Mouse (Mus musculus): ENCODE measurements around the gene Ehmt2.
"Not testable (repeated sequence)": the region's sequence is repeated elsewhere in the genome, so short reads cannot be mapped to it uniquely, and the experiment has no call there.

Ehmt2 gene

DNA sequence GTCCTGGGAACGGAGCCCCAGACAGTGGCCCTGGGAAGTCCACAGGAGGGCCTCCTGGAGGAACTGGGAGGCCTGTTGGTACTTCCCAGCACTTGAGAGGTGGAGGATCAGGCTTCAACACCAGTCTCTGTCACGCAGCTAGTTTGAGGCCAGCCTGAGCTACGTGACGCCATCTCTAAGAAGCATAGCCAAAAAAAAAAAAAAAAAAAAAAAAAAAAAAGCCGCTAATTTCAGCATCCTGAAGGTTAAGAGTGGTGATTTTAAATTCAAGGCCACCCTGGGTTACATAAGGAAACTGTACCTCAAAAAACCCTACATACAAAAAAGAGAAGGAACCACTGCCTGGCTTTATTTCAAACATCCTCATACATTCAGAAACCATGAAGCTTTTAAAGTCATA, 26.0 kb downstream of the Ehmt2 start:
- no peak for DNase-seq (ENCODE audit: low spot score in 2 of 2)

GRCm38 (mm10) chr17:34927306-34928019, 29.2 kb downstream of the Ehmt2 start:
- DNase-seq (ENCODE audit: low spot score in 2 of 2), result no peak

GRCm38 (mm10) chr17:34928841-34929240, 30.6 kb downstream of the Ehmt2 start:
- no peak for DNase-seq (ENCODE audit: low spot score in 2 of 2)

- DNase-seq (ENCODE audit: low spot score in 2 of 2), result peak; percentile 99
These were observed 32.9 kb downstream of the Ehmt2 start, which contains the start of gene Neu1 for GRCm38 (mm10) chr17:34931061-34931734. Gene Neu1, plus strand, starts transcription at chr17:34931253.

- DNase-seq (ENCODE audit: low spot score in 2 of 2), result no peak
These were observed 33.4 kb downstream of the Ehmt2 start for GRCm38 (mm10) chr17:34931735-34932098.

DNA sequence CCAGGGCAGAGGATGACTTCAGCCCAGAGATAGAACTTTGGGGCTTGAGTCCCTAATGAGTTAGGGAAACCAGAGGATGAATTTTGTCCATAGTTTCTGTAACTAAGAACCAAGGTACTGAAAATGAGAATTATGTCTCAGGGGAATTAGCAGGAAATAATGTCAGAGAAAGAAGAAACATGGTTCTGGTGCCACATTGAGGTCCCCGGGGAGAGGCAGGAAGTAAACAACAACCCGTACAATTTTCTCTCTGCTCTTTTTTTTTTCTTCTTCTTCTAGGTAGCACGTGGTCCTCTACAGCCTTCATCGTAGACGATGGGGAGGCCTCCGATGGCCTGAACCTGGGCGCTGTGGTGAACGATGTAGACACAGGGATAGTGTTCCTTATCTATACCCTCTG, 34.0 kb downstream of the Ehmt2 start:
- no peak for DNase-seq (ENCODE audit: low spot score in 2 of 2)

- DNase-seq (ENCODE audit: low spot score in 2 of 2), result no peak
These were observed 35.8 kb downstream of the Ehmt2 start for GRCm38 (mm10) chr17:34934031-34934430.

- DNase-seq (ENCODE audit: low spot score in 2 of 2), result peak; percentile 35 to 60
These were observed 36.6 kb downstream of the Ehmt2 start for GRCm38 (mm10) chr17:34934830-34935229.

DNA sequence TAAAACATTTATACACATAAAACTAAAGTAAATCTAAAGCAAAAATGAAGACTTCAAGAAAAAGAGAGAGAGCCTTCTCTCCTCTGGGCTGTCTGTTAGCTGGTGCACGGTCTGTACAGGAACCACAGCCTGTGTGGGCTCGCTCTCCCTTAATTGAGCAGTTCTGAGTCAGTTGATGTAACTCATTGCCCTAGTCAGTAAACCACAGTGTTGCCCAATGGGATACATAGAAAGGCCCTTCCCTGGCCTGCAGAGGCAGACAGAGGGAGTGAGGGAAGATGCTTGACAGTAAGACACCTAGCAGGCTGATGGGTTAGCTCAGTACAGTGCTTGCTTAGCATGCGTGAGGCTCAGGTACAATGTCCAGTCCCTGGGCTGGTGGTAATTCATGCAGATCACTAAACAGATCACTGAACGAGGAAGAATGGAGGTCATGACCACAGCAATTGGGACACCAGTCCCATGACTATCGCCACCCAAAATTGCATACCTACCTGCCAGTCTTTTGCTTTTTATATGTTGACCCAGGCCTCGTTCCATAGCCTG, 39.8 kb downstream of the Ehmt2 start:
- no peak for DNase-seq (ENCODE audit: low spot score in 2 of 2)

GRCm38 (mm10) chr17:34941344-34942041, 43.2 kb downstream of the Ehmt2 start:
- peak; percentile 47 to 48 for DNase-seq (ENCODE audit: low spot score in 2 of 2)

DNA sequence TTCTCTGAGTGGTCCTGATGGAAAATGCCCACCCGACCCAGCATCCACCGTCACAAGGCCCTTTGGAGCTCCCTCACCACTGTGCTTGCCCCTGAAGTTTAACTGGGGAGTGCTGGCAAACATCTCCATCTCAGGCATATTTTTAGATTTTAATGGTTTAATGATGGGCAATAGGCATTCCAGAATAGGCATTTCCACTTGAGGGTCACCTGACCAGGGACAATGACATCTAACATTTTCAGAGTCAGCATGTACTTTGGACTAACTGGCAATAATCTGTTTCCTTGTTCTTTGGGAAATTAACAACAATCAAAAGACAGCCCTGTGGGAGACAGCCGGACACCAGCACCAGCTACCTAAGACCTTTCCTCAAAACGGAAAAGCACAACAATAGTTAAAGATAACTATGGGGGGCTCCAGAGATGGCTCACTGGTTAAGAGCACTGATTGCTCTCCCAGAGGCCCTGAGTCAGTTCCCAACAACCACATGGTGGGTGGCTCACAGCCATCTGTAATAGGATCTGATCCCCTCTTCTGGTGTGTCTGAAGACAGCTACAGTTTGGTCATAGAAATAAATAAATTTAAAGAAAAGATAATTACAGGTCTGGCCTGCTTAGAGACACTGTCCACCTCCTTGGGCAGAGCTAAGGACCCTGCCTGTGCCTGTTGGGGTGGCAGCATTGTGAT, 45.0 kb downstream of the Ehmt2 start:
- DNase-seq (ENCODE audit: low spot score in 2 of 2), result no peak

GRCm38 (mm10) chr17:34944362-34944761, 46.1 kb downstream of the Ehmt2 start:
- no peak for DNase-seq (ENCODE audit: low spot score in 2 of 2)

GRCm38 (mm10) chr17:34946486-34947140, 48.3 kb downstream of the Ehmt2 start:
- DNase-seq (ENCODE audit: low spot score in 2 of 2), result no peak

GRCm38 (mm10) chr17:34947606-34948005, 49.3 kb downstream of the Ehmt2 start:
- DNase-seq (ENCODE audit: low spot score in 2 of 2), result no peak

GRCm38 (mm10) chr17:34948721-34949552, 50.7 kb downstream of the Ehmt2 start:
- not testable (repeated sequence) for DNase-seq (ENCODE audit: low spot score in 2 of 2)

- no peak for DNase-seq (ENCODE audit: low spot score in 2 of 2)
These were observed 51.3 kb downstream of the Ehmt2 start for GRCm38 (mm10) chr17:34949553-34949969.

DNA sequence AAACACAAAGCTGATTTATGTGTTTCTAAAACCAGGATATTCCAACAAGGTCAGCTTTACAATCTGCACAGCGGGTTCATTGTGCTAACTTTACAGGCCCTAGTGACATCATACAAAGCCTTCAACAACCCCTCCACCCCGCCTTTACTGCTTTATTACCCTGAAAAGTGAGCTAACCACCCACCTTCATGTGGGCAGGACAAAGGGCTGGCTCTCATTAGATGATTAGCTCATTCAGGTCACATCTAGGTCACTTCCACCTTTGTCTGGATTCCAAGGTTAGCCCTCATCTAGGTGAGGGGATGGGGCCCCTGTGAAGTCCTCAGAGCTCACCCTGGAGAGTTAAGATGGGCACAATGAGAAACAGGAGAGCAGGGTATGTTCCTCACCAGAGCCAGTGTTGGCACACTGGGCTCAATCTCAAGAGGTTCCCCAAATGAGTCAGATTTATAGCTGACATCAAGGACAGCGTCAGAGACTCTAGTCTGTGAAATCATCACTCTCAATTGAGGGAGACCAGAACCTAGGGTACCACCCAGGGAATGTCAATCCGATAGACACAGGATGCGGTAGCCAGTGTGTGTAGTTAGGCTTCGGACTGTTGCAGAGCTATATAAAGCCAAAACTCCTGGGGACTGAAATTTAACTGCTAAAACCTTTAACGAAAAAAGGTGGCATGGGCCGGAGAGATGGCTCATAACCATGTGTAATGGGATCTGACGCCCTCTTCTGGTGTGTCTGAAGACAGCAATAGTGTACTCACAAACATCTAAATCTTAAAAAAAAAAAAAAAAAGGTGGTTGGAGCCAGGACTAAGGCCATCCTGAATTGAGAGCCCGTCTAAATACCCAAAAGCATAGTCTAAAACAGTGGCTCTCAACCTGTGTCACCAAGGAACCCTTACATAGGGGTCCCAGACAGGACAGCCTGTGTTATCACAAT, 52.5 kb downstream of the Ehmt2 start:
- DNase-seq (ENCODE audit: low spot score in 2 of 2), result no peak

DNA sequence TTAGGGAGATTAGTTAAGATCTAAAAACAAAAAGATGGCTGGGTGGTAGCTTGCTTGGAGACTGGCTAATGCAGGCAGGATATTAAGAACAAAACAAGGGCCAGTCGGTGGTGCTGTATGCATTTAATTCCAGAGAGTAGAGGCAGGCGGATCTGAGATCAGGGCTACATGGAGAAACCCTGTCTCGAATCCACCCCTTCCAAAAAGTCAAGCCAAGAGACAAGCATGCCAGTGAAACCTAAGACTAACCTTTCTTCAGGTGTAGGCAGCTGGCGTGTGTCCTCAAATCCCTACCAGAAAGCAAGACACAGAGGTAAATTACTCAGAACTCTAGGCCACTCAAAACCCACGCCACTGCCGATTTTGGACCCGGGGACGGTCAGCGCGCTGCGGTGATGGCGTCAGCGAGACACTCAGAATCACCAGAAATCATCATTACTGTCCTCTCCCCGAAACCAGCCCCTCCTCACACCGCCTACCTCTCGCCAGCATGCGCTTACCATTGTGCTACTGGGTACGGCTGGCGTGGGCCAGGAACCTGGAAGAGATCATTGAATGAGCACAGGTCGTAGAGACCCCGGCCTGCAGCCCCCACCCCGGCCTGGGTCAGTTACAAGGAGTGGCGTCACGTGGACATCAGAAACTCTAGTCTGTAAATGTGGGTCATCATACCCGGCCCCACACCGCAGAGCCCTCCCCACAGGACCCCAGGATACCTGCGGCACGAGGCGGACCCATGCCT, 53.5 kb downstream of the Ehmt2 start:
- DNase-seq (ENCODE audit: low spot score in 2 of 2), result no peak
